Mouse (Mus musculus) embryonic facial prominence, embryonic 15.5 days (tissue): ENCODE results near the gene Frmd4b. TPM values are rescaled to one million over a fixed set of nuclear protein-coding genes. Genes with fewer than 3 reads are reported as not detected.

Source experiments
- ATAC-seq: fragments of 200-750 bp; cut with Nextera tagmentation; 2 replicates; pipeline ENCODE4 v1.8.0; 2017; ENCODE audit warnings: low read depth, moderate TSS enrichment; ENCODE audit not compliant: insufficient number of reproducible peaks, low FRiP score, low TSS enrichment
- H3K27ac ChIP-seq: fragments of 300-500 bp; sonication (generic); replicated peaks from 2 replicates; pipeline ENCODE4 v1.5.1; 2015; ENCODE audit warnings: mild to moderate bottlenecking, inconsistent platforms
- H3K27me3 ChIP-seq: fragments of 300-500 bp; sonication (generic); 2 replicates; pipeline ENCODE4 v1.6.1; 2015; ENCODE audit warnings: inconsistent platforms
- H3K36me3 ChIP-seq: fragments of 300-500 bp; sonication (generic); 2 replicates; pipeline ENCODE4 v1.6.1; 2015; ENCODE audit warnings: mild to moderate bottlenecking, inconsistent platforms
- H3K4me1 ChIP-seq: fragments of 300-500 bp; sonication (generic); 2 replicates; pipeline ENCODE4 v1.6.1; 2015; ENCODE audit warnings: inconsistent platforms
- H3K4me2 ChIP-seq: fragments of 300-500 bp; sonication (generic); replicated peaks from 2 replicates; pipeline ENCODE4 v1.6.1; 2015; ENCODE audit warnings: mild to moderate bottlenecking, inconsistent platforms
- H3K4me3 ChIP-seq: fragments of 300-500 bp; sonication (generic); replicated peaks from 2 replicates; pipeline ENCODE4 v1.5.1; 2015; ENCODE audit warnings: mild to moderate bottlenecking, inconsistent platforms
- H3K9ac ChIP-seq: fragments of 300-500 bp; sonication (generic); 2 replicates; pipeline ENCODE4 v1.6.1; 2015; ENCODE audit warnings: inconsistent platforms
- H3K9me3 ChIP-seq: fragments of 300-500 bp; sonication (generic); replicated peaks from 2 replicates; pipeline ENCODE4 v1.6.1; 2016; ENCODE audit warnings: inconsistent platforms
- WGBS: fragments of 180-500 bp; shearing (Covaris S2); methylation state at CpG from one replicate; pipeline ENCODE4 v1.1.7; 2015; 5-methylcytosine and 5-hydroxymethylcytosine counted together
- polyA plus RNA-seq: library from polyadenylated mRNA; unstranded; fragments of >200 nt; fragmentation: Nextera tagmentation; extraction: Ambion mirVana; gene quantifications from 2 replicates; pipeline ENCODE4 v1.2.1, GENCODE M21; 2015

The Frmd4b gene
- polyA plus RNA-seq, 1 experiment from 2014 or later: 17.8 TPM

GRCm38 (mm10) chr6:97250966-97251365 is 366.4 kb downstream of the Frmd4b start:
- H3K9ac ChIP-seq: no peak overlapping the region
- no peaks in the 10 kb centered on the region for H3K27me3 ChIP-seq
- H3K4me3 ChIP-seq: no peak overlapping the region
- H3K4me2 ChIP-seq: no peak overlapping the region
- no peak overlapping the region for H3K27ac ChIP-seq
- no peaks in the 10 kb centered on the region for H3K36me3 ChIP-seq
- H3K4me1 ChIP-seq: no peaks in the 10 kb centered on the region
- no peaks in the 10 kb centered on the region for H3K9me3 ChIP-seq
- 42% methylated on average over 6 of the region's 6 CpGs for WGBS
- ATAC-seq: no peak

- Histone ChIP-seq H3K4me3 (no peak overlapping the region), H3K4me1 (no peaks in the 10 kb centered on the region), H3K9me3 (no peaks in the 10 kb centered on the region), H3K27ac (no peak overlapping the region), H3K9ac (no peak overlapping the region), H3K4me2 (no peak overlapping the region), H3K36me3 (no peaks in the 10 kb centered on the region), H3K27me3 (no peaks in the 10 kb centered on the region)
- ATAC-seq: no peak
Observed at GRCm38 (mm10) chr6:97245200-97245599, 372.1 kb downstream of the Frmd4b start.

GRCm38 (mm10) chr6:97242522-97242921 is 374.8 kb downstream of the Frmd4b start:
- no peaks in the 10 kb centered on the region for H3K4me1 ChIP-seq
- no peak overlapping the region for H3K9ac ChIP-seq
- no peak for ATAC-seq
- H3K36me3 ChIP-seq: no peaks in the 10 kb centered on the region
- H3K4me2 ChIP-seq: no peak overlapping the region
- H3K27ac ChIP-seq: no peak overlapping the region
- H3K27me3 ChIP-seq: no peaks in the 10 kb centered on the region
- H3K4me3 ChIP-seq: no peak overlapping the region
- H3K9me3 ChIP-seq: no peaks in the 10 kb centered on the region
- 90% methylated on average over 4 of the region's 4 CpGs for WGBS

GRCm38 (mm10) chr6:97240092-97240491 is 377.2 kb downstream of the Frmd4b start:
- H3K4me2 ChIP-seq: no peak overlapping the region
- H3K4me1 ChIP-seq: no peaks in the 10 kb centered on the region
- no peak overlapping the region for H3K9ac ChIP-seq
- H3K36me3 ChIP-seq: no peaks in the 10 kb centered on the region
- no peak overlapping the region for H3K27ac ChIP-seq
- 69% methylated on average over 5 of the region's 5 CpGs for WGBS
- H3K9me3 ChIP-seq: no peaks in the 10 kb centered on the region
- no peaks in the 10 kb centered on the region for H3K27me3 ChIP-seq
- no peak overlapping the region for H3K4me3 ChIP-seq
- peak; percentile 70; the same call in 1 of the 2 replicates for ATAC-seq

GRCm38 (mm10) chr6:97239360-97239759 is 378.0 kb downstream of the Frmd4b start:
- Histone ChIP-seq H3K36me3 (0 out of 2 replicates have a peak, but pooled peaks cover 4% of the 10 kb centered on the region), H3K4me3 (no peak overlapping the region), H3K27me3 (no peaks in the 10 kb centered on the region), H3K4me1 (no peaks in the 10 kb centered on the region), H3K9ac (no peak overlapping the region), H3K9me3 (no peaks in the 10 kb centered on the region), H3K27ac (no peak overlapping the region), H3K4me2 (no peak overlapping the region)
- WGBS: 84% methylated on average over 6 of the region's 6 CpGs
- ATAC-seq: no peak

Other genes with a start within 250 kb of the Frmd4b start
- 4.8 and 5.9 TPM in 2 replicates for gene Mitf, start 189.5 kb upstream of the Frmd4b start, polyA plus RNA-seq